Mouse (Mus musculus) kidney, adult 2 months (tissue): ENCODE data around the gene Nmur1. TPM values are rescaled to one million over a fixed set of nuclear protein-coding genes. Genes with fewer than 3 reads are reported as not detected.

Experiments used
- DNase-seq: peaks from one replicate; pipeline ENCODE4 v3.0.0; 2021
- H3K27ac ChIP-seq: fragments of 200-500 bp; 2 replicates; pipeline ENCODE4 v1.5.1; 2012; ENCODE audit warnings: low read depth, low read length, control low read depth, inconsistent platforms; ENCODE audit not compliant: insufficient read depth
- H3K27me3 ChIP-seq: fragments of 200-500 bp; replicated peaks from 2 replicates; pipeline ENCODE4 v1.6.1; 2012; ENCODE audit warnings: mild to moderate bottlenecking, moderate library complexity, low read length, inconsistent platforms; ENCODE audit not compliant: control insufficient read depth, insufficient read depth
- H3K36me3 ChIP-seq: fragments of 200-500 bp; 2 replicates; pipeline ENCODE4 v1.6.1; 2012; ENCODE audit warnings: mild to moderate bottlenecking, moderate library complexity, low read length, inconsistent platforms; ENCODE audit not compliant: control insufficient read depth, insufficient read depth
- H3K4me1 ChIP-seq: fragments of 200-500 bp; 2 replicates; pipeline ENCODE4 v1.6.1; 2011; ENCODE audit warnings: low read length; ENCODE audit not compliant: control insufficient read depth, insufficient read depth
- H3K4me3 ChIP-seq: fragments of 200-500 bp; 2 replicates; pipeline ENCODE4 v1.5.1; 2011; ENCODE audit warnings: mild to moderate bottlenecking, low read depth, low read length, control low read depth; ENCODE audit not compliant: insufficient read depth
- CTCF ChIP-seq: fragments of 200-500 bp; conservative IDR thresholded peaks from 2 replicates; pipeline ENCODE4 v1.5.1; 2011; ENCODE audit warnings: low read depth, mild to moderate bottlenecking, control low read depth, low read length, moderate library complexity, mixed read lengths; ENCODE audit not compliant: insufficient read depth, insufficient read length
- POLR2A ChIP-seq: fragments of 200-500 bp; IDR thresholded peaks from one replicate; pipeline ENCODE4 v1.6.1; 2011; ENCODE audit warnings: low read depth, low read length, control low read depth
- WGBS: fragments of 180-500 bp; shearing (Covaris S2); methylation state at CpG from one replicate; pipeline ENCODE4 v1.1.7; 2018; 5-methylcytosine and 5-hydroxymethylcytosine counted together
- polyA plus RNA-seq: library from polyadenylated mRNA; depleted of rRNA; stranded (reverse); fragments of >200 nt; gene quantifications from 2 replicates; pipeline ENCODE4 v1.2.3, GENCODE M21; 2012

Nmur1 gene
- polyA plus RNA-seq, 1 experiment, result 0.23 TPM

GRCm38 (mm10) chr1:86421007-86421406 is 5.0 kb downstream of the Nmur1 start:
- DNase-seq, result peak; percentile 31
- Histone ChIP-seq H3K4me1 (no peaks in the 10 kb centered on the region), H3K36me3 (no peaks in the 10 kb centered on the region), H3K4me3 (no peak overlapping the region), H3K27ac (no peak overlapping the region), H3K27me3 (no peaks in the 10 kb centered on the region)
- 51% methylated on average over 10 of the region's 10 CpGs for WGBS
- TF ChIP-seq POLR2A (no peak), CTCF (no peak)

DNA sequence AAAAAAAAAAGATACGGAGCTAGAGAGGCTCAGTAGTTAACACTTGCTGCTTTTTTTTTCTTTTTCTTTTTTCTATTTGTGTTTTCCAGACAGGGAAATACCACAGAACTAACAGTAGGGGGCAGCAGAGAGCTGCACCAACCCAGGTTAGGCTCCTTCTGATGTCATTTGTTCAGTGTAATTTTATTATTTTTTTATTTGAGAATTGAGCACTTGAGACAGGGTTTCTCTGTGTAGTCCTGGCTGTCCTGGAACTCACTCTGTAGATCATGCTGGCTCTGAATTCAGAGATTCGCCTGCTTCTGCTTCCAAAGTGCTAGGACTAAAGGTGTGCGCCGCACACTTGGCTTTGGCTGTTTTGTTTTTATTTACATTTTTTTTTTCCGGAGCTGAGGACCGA is 9.7 kb downstream of the Nmur1 start:
- 64% methylated on average over 6 of the region's 6 CpGs for WGBS
- no peaks in the 10 kb centered on the region for H3K27me3 ChIP-seq
- H3K27ac ChIP-seq, result no peak overlapping the region
- no peaks in the 10 kb centered on the region for H3K36me3 ChIP-seq
- no peaks in the 10 kb centered on the region for H3K4me1 ChIP-seq
- no peak overlapping the region for H3K4me3 ChIP-seq
- peak; percentile 64 for TF ChIP-seq CTCF
- no peak for TF ChIP-seq POLR2A
- DNase-seq, result no peak

DNA sequence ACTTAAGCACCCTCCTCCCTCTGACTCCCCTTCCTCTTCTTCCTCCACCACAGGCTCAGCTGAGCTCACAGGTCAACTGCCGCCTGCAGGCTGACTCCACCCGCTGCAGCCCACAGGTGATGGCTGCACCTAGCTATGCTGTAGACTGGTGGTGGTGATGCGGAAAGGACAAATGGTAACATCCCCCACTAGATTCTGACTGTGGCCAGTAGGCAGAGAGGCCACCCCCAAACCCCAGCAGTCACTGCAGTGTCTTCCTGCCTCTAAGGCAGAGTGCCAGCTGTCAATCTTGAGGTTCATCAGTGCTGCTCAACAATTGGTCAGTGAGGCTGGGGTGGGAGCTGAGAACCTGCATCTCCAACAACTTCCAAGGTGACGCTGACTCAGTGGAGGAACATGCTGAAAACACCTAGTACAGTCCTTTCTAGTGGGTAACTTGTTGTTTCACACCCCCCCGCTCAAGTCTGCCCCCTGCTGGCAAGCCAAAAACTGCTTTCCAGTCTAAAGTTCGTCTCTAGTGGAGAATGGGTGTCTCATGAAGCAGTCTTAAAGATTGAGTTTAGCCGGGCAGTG is 10.3 kb downstream of the Nmur1 start:
- Histone ChIP-seq H3K27ac (no peak overlapping the region), H3K4me3 (no peak overlapping the region), H3K36me3 (no peaks in the 10 kb centered on the region), H3K27me3 (no peaks in the 10 kb centered on the region), H3K4me1 (no peaks in the 10 kb centered on the region)
- WGBS, result 60% methylated on average over 7 of the region's 7 CpGs
- no peak for DNase-seq
- TF ChIP-seq POLR2A (no peak), CTCF (peak; percentile 58)

DNA sequence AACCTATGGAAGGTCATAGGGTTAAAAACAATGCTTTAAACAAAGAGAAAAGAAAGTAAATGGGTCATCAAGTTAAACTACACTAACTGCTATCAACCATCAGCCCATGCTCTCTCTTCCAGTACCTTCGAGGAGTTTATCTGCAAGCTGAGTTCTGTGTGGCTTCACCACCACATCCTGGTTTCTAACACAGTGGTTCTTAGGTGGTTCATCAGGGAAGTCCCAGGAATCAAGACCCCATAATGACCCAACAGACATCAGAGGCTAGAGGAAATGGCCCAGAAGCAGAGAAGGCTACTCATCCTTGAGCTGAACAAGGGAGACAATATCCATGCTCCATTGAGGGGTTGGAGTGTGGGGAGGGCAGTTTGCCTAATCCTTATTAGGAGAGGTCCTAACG is 10.9 kb downstream of the Nmur1 start:
- Histone ChIP-seq H3K4me3 (no peak overlapping the region), H3K4me1 (no peaks in the 10 kb centered on the region), H3K27ac (no peak overlapping the region), H3K36me3 (no peaks in the 10 kb centered on the region), H3K27me3 (no peaks in the 10 kb centered on the region)
- WGBS, result 68% methylated on average over 2 of the region's 2 CpGs
- DNase-seq, result no peak
- TF ChIP-seq POLR2A (no peak), CTCF (no peak)

DNA sequence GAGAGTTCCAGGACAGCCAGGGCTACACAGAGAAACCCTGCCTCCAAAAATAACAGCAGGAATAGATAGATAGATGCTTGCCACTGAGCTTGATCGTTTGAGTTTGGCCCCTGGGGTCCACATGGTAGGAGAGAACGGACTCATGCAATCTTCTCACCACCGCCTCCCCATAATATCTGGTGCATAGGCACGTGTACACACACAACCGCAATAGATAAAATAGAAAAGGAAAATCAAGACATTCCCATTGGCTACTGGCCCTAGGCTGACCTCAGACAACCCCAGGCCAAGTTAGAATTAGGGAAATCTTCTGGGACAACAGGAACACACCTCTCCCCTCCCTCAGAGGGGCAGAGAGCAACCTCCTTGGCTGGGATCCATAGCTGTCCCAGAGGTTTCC is 11.3 kb downstream of the Nmur1 start:
- 81% methylated on average over 5 of the region's 5 CpGs for WGBS

GRCm38 (mm10) chr1:86409476-86409875 is 16.6 kb downstream of the Nmur1 start:
- no peak overlapping the region for H3K27ac ChIP-seq
- no peaks in the 10 kb centered on the region for H3K4me1 ChIP-seq
- 84% methylated on average over 2 of the region's 2 CpGs for WGBS
- no peak for DNase-seq
- H3K4me3 ChIP-seq, result no peak overlapping the region
- TF ChIP-seq POLR2A, result no peak
- no peak for TF ChIP-seq CTCF
- no peaks in the 10 kb centered on the region for H3K27me3 ChIP-seq
- no peaks in the 10 kb centered on the region for H3K36me3 ChIP-seq

More for the DNA sequence above, 11.3 kb downstream of the Nmur1 start:
- Histone ChIP-seq H3K36me3 (no peaks in the 10 kb centered on the region), H3K27me3 (no peaks in the 10 kb centered on the region), H3K4me3 (no peak overlapping the region), H3K27ac (no peak overlapping the region), H3K4me1 (no peaks in the 10 kb centered on the region)
- TF ChIP-seq POLR2A (no peak), CTCF (no peak)
- no peak for DNase-seq

DNA sequence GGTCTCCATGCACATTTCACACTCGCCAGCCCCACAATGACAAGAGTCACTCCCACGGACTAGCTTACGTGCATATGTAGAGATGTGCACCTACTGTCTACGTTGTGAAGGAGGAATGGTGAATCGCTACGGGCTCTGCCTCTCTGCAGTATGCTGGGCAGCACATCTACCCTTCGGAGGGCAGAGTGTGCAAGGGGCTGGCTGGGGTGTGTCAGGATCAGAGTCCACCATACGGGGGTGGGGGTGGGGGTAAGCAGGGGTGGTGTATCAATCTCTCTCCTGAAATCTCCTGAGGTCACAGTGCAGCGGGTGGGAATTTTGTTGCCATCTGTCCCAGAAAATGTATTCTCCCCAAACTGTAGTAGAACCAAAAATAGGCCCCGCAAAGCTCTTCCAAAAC is 17.5 kb downstream of the Nmur1 start:
- Histone ChIP-seq H3K36me3 (no peaks in the 10 kb centered on the region), H3K27me3 (no peaks in the 10 kb centered on the region), H3K4me3 (no peak overlapping the region), H3K4me1 (no peaks in the 10 kb centered on the region), H3K27ac (no peak overlapping the region)
- WGBS, result 75% methylated on average over 10 of the region's 10 CpGs
- no peak for DNase-seq
- TF ChIP-seq POLR2A (no peak), CTCF (no peak)
